Comparison of ENCODE assay signal across 8 mouse cellular contexts in the genomic region with DNA sequence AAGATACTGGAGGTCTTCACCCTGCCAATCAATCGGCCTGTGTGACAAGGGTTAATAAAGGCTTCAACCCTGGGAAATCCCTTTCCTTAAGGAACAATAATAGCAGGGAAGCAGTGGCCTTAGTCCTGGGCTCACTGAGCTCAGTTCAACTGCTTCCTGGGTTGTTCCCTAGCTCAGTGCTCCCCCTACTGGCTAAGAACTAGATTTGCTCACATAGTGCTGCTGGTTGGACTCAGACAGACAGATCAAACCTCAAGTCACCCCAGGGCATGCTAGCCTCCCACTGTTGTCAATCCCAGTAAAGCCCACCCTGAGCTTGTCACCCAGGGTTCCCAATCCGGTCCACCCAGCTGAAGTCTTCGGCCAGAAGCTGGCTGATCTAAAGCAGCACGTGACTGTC.
A peak's percentile ranks its signal among the peaks of the same experiment; 100 is the strongest.
DNase-seq lines count a peak whose midpoint lies in the region; ATAC-seq and TF ChIP-seq lines count a peak whose summit lies in the region.

No protein-coding gene starts in this region.

- peak; percentile 76 for TF ChIP-seq CTCF in left cerebral cortex, adult 2 months (IDR thresholded peaks at IDR 0.05)

- H3K9ac ChIP-seq in limb, embryonic 13.5 days, result no peak overlapping the region

- no peak overlapping the region for H3K4me3 ChIP-seq in left cerebral cortex, adult 2 months
- H3K4me3 ChIP-seq in embryonic facial prominence, embryonic 10.5 days, result no peak overlapping the region
- no peak overlapping the region for H3K4me3 ChIP-seq in limb, embryonic 13.5 days

- no peaks in the 10 kb centered on the region for H3K9me3 ChIP-seq in embryonic facial prominence, embryonic 10.5 days
- no peaks in the 10 kb centered on the region for H3K9me3 ChIP-seq in limb, embryonic 13.5 days

- H3K27me3 ChIP-seq in embryonic facial prominence, embryonic 10.5 days (replicated peaks; ENCODE audit: low read depth, poor library complexity, severe bottlenecking), result no peaks in the 10 kb centered on the region
- no peaks in the 10 kb centered on the region for H3K27me3 ChIP-seq in limb, embryonic 13.5 days

- H3K36me3 ChIP-seq in embryonic facial prominence, embryonic 10.5 days (replicated peaks), result 0 out of 2 replicates have a peak, but pooled peaks cover 3% of the 10 kb centered on the region
- no peaks in the 10 kb centered on the region; the same call in 1 of the 2 replicates for H3K36me3 ChIP-seq in limb, embryonic 13.5 days

- ATAC-seq in hematopoietic stem cell, adult 5-6 weeks (replicated peaks in 1 of 2; ENCODE audit: insufficient read depth in 1 of 2, low FRiP score in 2 of 2, low TSS enrichment in 1 of 2, low read depth in 1 of 2, poor library complexity in 2 of 2, severe bottlenecking in 2 of 2), result peak; percentile 87 to 94
- ATAC-seq in limb, embryonic 13.5 days (ENCODE audit: low FRiP score, low read depth), result 0 out of 2 replicates have a peak, but pooled peaks have one; percentile 51
- ATAC-seq in monocyte, adult 5-6 weeks (replicated peaks; ENCODE audit: insufficient number of reproducible peaks, low FRiP score, low TSS enrichment, poor library complexity, severe bottlenecking), result 0 out of 2 replicates have a peak, but pooled peaks have one; percentile 9

- no peak for DNase-seq in left cerebral cortex, adult 2 months (ENCODE audit: extremely low spot score in 1 of 2, low spot score in 2 of 2)
- DNase-seq in left cerebral cortex, postnatal 36 days (ENCODE audit: low spot score in 2 of 2), result no peak
- peak; percentile 16 for DNase-seq in adrenal gland, postnatal 25 days
- peak; percentile 67 for DNase-seq in embryonic facial prominence, embryonic 10.5 days (ENCODE audit: low spot score)
- no peak for DNase-seq in frontal cortex, postnatal 10 days (ENCODE audit: low spot score in 2 of 2)

- H3K27ac ChIP-seq in left cerebral cortex, adult 2 months, result no peak overlapping the region
- no peak overlapping the region for H3K27ac ChIP-seq in embryonic facial prominence, embryonic 10.5 days (replicated peaks)
- H3K27ac ChIP-seq in limb, embryonic 13.5 days, result no peak overlapping the region

- WGBS in embryonic facial prominence, embryonic 10.5 days, result 34% methylated on average over 4 of the region's 4 CpGs
- WGBS in limb, embryonic 13.5 days, result 46% methylated on average over 4 of the region's 4 CpGs

- H3K4me2 ChIP-seq in limb, embryonic 13.5 days (replicated peaks), result no peak overlapping the region

- H3K4me1 ChIP-seq in embryonic facial prominence, embryonic 10.5 days, result no peaks in the 10 kb centered on the region
- no peaks in the 10 kb centered on the region for H3K4me1 ChIP-seq in limb, embryonic 13.5 days

- intact Hi-C loops in left cerebral cortex, adult 2 months (cut with DNase I), result loop anchor here (1.0 to 2.0 kb wide), 2 partner anchors 183 to 393 kb away; no protein-coding TSS in a partner anchor
- intact Hi-C loops in left cerebral cortex, postnatal 36 days (cut with DNase I), result loop anchor here (2.0 kb wide), 1 partner anchor 183 kb away; no protein-coding TSS in a partner anchor

Comparison
In these comparisons a context has a peak if more than half of its experiments do, and no peak if none do; other contexts are left out.
1. DNase-seq: peak in adrenal gland, postnatal 25 days (single experiment) and embryonic facial prominence, embryonic 10.5 days (single experiment); none in left cerebral cortex, adult 2 months (0 of 2), left cerebral cortex, postnatal 36 days (0 of 2) and frontal cortex, postnatal 10 days (0 of 2).
2. ATAC-seq: peak in every context shown above with its lines; median percentile 90 in hematopoietic stem cell, adult 5-6 weeks; 51 in limb, embryonic 13.5 days; 9 in monocyte, adult 5-6 weeks.